Mouse (Mus musculus) liver, embryonic 14.5 days (tissue): ENCODE measurements around the gene Parp3. TPM values are rescaled to one million over a fixed set of nuclear protein-coding genes. Genes with fewer than 3 reads are reported as not detected.

Source experiments
- ATAC-seq: fragments of 200-750 bp; cut with Nextera tagmentation; 2 replicates; pipeline ENCODE4 v1.8.0; 2017; ENCODE audit warnings: moderate number of reproducible peaks, mild to moderate bottlenecking, moderate library complexity; ENCODE audit not compliant: insufficient read depth
- DNase-seq, 3 experiments: peaks; one replicate each; pipeline ENCODE4 v3.0.0-alpha.2; 2012 to 2013; ENCODE audit warnings: low read depth in 3 of 3, low spot score in 3 of 3
- H3K27ac ChIP-seq: fragments of 300-500 bp; sonication (generic); 2 replicates; pipeline ENCODE4 v1.5.1; 2014; ENCODE audit warnings: moderate library complexity, mild to moderate bottlenecking, control low read depth, inconsistent platforms
- H3K27me3 ChIP-seq: fragments of 300-500 bp; sonication (generic); 2 replicates; pipeline ENCODE4 v1.6.1; 2014; ENCODE audit warnings: mild to moderate bottlenecking, low read length, moderate library complexity; ENCODE audit not compliant: control insufficient read depth, insufficient read depth
- H3K36me3 ChIP-seq: fragments of 300-500 bp; sonication (generic); replicated peaks from 2 replicates; pipeline ENCODE4 v1.6.1; 2014; ENCODE audit warnings: low read depth; ENCODE audit not compliant: control insufficient read depth, insufficient read depth
- H3K4me1 ChIP-seq, 2 experiments: fragments of 200-500 bp in 1 of 2; fragments of 300-500 bp in 1 of 2; sonication (generic) in 1 of 2; replicated peaks; 2 replicates each; pipeline ENCODE4 v1.6.1; 2012 to 2014; ENCODE audit warnings: antibody characterized with exemption in 1 of 2, inconsistent platforms in 1 of 2, low read length in 1 of 2; ENCODE audit not compliant: control insufficient read depth in 2 of 2, insufficient read depth in 2 of 2
- H3K4me2 ChIP-seq: fragments of 300-500 bp; sonication (generic); 2 replicates; pipeline ENCODE4 v1.6.1; 2014; ENCODE audit warnings: low read depth, mild to moderate bottlenecking, control low read depth, moderate library complexity
- H3K4me3 ChIP-seq, 2 experiments: fragments of 200-500 bp in 1 of 2; fragments of 300-500 bp in 1 of 2; sonication (generic) in 1 of 2; 2 replicates each; pipeline ENCODE4 v1.5.1; 2012 to 2014; ENCODE audit warnings: low read depth in 2 of 2, low read length in 2 of 2, mild to moderate bottlenecking in 2 of 2, control low read depth in 1 of 2, inconsistent platforms in 1 of 2, moderate library complexity in 1 of 2; ENCODE audit not compliant: insufficient read depth in 1 of 2
- H3K9ac ChIP-seq: fragments of 300-500 bp; sonication (generic); replicated peaks from 2 replicates; pipeline ENCODE4 v1.6.1; 2014; ENCODE audit warnings: mild to moderate bottlenecking, control low read depth, moderate library complexity
- H3K9me3 ChIP-seq: fragments of 300-500 bp; sonication (generic); 2 replicates; pipeline ENCODE4 v1.6.1; 2016; ENCODE audit warnings: low read length, mixed read lengths; ENCODE audit not compliant: control insufficient read depth
- CTCF ChIP-seq: IDR thresholded peaks from 2 replicates; pipeline ENCODE4 v1.5.1; 2016; ENCODE audit warnings: antibody characterized with exemption, low read depth, control low read depth
- EP300 ChIP-seq: IDR thresholded peaks from 2 replicates; pipeline ENCODE4 v1.6.1; 2016; ENCODE audit warnings: antibody characterized with exemption, low read depth
- WGBS: fragments of 180-500 bp; shearing (Covaris S2); extraction: QIAGEN DNeasy Blood & Tissue Kit; methylation state at CpG from one replicate; pipeline ENCODE4 v1.1.7; 2014; ENCODE audit not compliant: insufficient replicate concordance; 5-methylcytosine and 5-hydroxymethylcytosine counted together
- polyA plus RNA-seq, 2 experiments: library from polyadenylated mRNA; depleted of rRNA in 1 of 2; stranded (reverse) in 1 of 2; unstranded in 1 of 2; fragments of >200 nt; fragmentation: Nextera tagmentation in 1 of 2; extraction: Ambion mirVana in 1 of 2; gene quantifications; 2 replicates each; pipeline versions ENCODE4 v1.2.1 to v1.2.3; 2012 to 2014

Parp3 gene
- polyA plus RNA-seq, 2 experiments = 0.91 to 1.3 TPM

DNA sequence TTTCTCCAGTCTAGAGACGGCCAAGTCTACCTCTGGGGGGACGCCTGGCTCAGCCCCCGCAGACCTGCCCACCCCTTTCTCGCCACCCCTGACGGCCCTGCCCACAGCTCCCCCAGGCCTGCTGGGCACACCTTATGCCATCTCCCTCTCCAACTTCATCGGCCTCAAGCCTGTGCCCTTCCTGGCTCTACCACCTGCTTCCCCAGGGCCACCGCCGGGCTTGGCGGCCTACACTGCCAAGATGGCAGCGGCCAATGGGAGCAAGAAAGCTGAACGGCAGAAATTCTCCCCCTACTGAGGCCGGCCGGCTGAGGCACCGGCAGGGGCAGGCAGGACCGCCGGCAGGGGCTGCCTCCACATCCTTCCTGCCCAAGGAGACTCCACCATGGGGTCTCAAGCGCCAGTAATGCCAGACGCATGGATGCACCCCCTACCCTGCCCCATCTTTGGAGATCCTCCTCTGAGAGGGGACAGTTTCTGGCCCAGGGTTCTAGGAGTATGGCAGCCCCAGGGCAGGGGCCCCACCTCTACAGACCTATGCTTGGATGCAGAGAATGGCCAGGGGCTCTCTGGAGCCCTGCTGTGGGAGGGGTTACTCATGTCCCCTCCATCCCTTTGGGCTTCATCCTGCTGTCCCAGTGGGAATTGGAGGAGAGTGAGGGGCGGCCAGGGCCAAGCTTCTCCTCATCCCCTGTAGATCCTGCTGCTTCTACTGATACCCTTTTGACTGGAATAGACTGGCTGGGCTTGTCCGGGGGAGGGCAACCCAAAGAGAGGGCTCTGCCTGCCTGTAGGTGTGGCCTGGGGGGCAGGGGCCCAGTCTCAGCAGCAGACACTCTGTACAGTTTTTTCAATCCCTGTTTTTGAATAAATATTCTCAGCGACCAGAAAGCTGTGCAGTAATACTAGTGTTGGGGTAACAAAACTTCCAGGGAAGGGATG is 13.4 kb downstream of the Parp3 start:
- ATAC-seq = no peak
- no peaks in the 10 kb centered on the region for H3K4me1 ChIP-seq
- H3K27me3 ChIP-seq = peaks cover 20% of the 10 kb centered on the region
- H3K9me3 ChIP-seq = no peaks in the 10 kb centered on the region
- H3K27ac ChIP-seq = no peak overlapping the region
- 77% methylated on average over 21 of the region's 21 CpGs for WGBS
- no peak overlapping the region for H3K4me2 ChIP-seq
- H3K9ac ChIP-seq = no peak overlapping the region
- no peak for DNase-seq
- no peak overlapping the region for H3K4me3 ChIP-seq
- TF ChIP-seq CTCF (no peak), EP300 (no peak)
- no peaks in the 10 kb centered on the region for H3K36me3 ChIP-seq

DNA sequence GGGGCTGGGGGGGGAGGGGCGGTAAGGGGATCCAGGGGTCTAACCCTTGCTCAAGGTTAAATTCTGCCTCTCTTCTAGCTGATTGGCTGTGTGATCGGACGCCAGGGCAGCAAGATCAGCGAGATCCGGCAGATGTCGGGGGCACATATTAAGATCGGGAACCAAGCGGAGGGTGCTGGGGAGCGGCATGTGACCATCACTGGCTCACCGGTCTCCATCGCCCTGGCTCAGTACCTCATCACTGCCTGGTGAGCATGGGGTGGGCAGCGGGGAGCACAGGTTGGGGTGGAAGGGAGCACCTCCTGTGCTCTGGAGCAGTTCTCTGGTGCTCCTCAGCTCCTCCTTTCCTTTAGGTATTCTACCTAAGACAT is 14.3 kb downstream of the Parp3 start:
- H3K27me3 ChIP-seq = peaks cover 20% of the 10 kb centered on the region
- ATAC-seq = no peak
- WGBS = 84% methylated on average over 12 of the region's 12 CpGs

DNA sequence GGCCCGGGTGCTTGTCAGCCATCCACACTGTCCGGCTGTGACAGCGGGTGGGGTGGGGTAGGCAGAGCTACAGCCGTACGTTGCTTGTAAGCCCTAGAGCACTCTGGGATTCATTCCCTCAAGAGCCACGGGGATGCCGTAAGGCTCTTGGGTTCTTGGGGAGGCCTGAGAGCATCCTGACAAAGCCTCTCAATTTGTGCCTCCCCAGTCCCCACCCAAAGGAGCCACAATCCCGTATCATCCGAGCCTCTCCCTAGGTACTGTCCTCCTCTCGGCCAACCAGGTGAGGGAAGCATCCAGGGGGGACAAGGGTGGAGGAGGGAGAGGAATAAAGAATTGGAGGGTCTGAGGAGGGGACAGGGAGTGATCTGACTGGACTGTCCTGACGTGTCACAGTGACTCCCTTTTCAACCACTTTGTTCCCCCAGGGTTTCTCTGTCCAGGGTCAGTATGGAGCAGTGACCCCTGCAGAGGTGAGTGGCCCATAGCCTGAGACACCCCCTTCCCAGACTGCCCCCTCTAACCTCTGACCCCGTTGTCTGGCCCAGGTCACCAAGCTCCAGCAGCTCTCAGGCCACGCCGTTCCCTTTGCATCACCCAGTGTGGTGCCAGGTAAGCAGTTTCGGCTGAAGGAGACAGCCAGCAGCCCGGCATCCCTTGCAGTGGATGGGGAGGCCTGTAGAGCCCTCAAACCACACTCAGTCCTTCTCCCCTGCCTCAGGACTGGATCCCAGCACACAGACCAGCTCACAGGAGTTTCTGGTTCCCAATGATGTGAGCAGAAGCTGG is 14.9 kb downstream of the Parp3 start:
- 73% methylated on average over 16 of the region's 16 CpGs for WGBS
- peaks cover 20% of the 10 kb centered on the region for H3K27me3 ChIP-seq

More for the DNA sequence above, 14.3 kb downstream of the Parp3 start:
- H3K4me1 ChIP-seq = no peaks in the 10 kb centered on the region
- H3K27ac ChIP-seq = no peak overlapping the region
- no peaks in the 10 kb centered on the region for H3K36me3 ChIP-seq
- no peak overlapping the region for H3K4me2 ChIP-seq
- no peak for TF ChIP-seq EP300
- no peak for TF ChIP-seq CTCF
- H3K9ac ChIP-seq = no peak overlapping the region
- no peak for DNase-seq
- H3K9me3 ChIP-seq = no peaks in the 10 kb centered on the region
- no peak overlapping the region for H3K4me3 ChIP-seq

DNA sequence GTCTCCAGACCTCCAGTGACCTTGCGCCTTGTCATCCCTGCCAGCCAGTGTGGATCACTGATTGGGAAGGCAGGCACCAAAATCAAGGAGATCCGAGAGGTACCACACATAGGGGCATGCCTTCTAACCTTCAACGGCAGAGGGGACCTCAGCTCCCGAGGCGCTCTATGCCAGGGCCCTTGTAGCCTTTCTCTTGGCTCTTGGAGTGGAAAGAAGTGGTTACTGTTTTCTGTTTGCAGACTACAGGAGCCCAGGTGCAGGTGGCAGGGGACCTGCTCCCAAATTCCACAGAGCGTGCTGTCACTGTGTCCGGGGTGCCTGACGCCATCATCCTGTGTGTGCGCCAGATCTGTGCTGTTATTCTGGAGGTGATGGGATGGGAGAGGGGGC is 15.7 kb downstream of the Parp3 start:
- H3K4me2 ChIP-seq = no peak overlapping the region
- no peaks in the 10 kb centered on the region for H3K36me3 ChIP-seq
- peaks cover 18% of the 10 kb centered on the region for H3K27me3 ChIP-seq
- 76% methylated on average over 9 of the region's 9 CpGs for WGBS
- H3K9ac ChIP-seq = no peak overlapping the region
- no peak for ATAC-seq
- no peaks in the 10 kb centered on the region for H3K4me1 ChIP-seq
- TF ChIP-seq CTCF (no peak), EP300 (no peak)
- H3K4me3 ChIP-seq = no peak overlapping the region
- DNase-seq = no peak
- no peaks in the 10 kb centered on the region for H3K9me3 ChIP-seq
- H3K27ac ChIP-seq = no peak overlapping the region

More for the DNA sequence above, 14.9 kb downstream of the Parp3 start:
- TF ChIP-seq EP300 = no peak
- no peak for TF ChIP-seq CTCF
- no peak overlapping the region for H3K4me3 ChIP-seq
- no peaks in the 10 kb centered on the region for H3K4me1 ChIP-seq
- H3K9me3 ChIP-seq = no peaks in the 10 kb centered on the region
- no peaks in the 10 kb centered on the region for H3K36me3 ChIP-seq
- H3K27ac ChIP-seq = no peak overlapping the region
- no peak for DNase-seq
- H3K9ac ChIP-seq = no peak overlapping the region
- H3K4me2 ChIP-seq = no peak overlapping the region
- ATAC-seq = no peak
